Comparison of ENCODE assay signal across 14 mouse cellular contexts in genomic region chr10:116220336-116221118, GRCm38 (mm10). TPM values are rescaled to one million over a fixed set of nuclear protein-coding genes. Genes with fewer than 3 reads are reported as not detected.
DNase-seq lines count a peak whose midpoint lies in the region; ATAC-seq and TF ChIP-seq lines count a peak whose summit lies in the region.
"Had no signal": no experiment of that assay in that cellular context is flagged by ENCODE, and none has a peak within 500 bp of the region (broad histone marks: within the 10 kb centered on the region; RNA-seq: fewer than 3 reads in every experiment).

No protein-coding gene starts in this region.

- no peak overlapping the region for H3K9ac ChIP-seq in intestine, embryonic 16.5 days (ENCODE audit: low read depth, low read length)
- H3K9ac ChIP-seq in kidney, postnatal 0 days (ENCODE audit: low read depth, low read length) = no peak overlapping the region
- H3K9ac ChIP-seq: hindbrain, embryonic 15.5 days; neural tube, embryonic 12.5 days had no signal

- TF ChIP-seq CTCF in layer of hippocampus, adult 2 months (conservative IDR thresholded peaks at IDR 0.05) = no peak; the same call in 1 of the 2 replicates
- TF ChIP-seq CTCF in kidney, postnatal 0 days (IDR thresholded peaks at IDR 0.05; ENCODE audit: low read depth) = no peak

- peaks cover 3% of the 10 kb centered on the region; the same call in 1 of the 2 replicates for H3K4me1 ChIP-seq in intestine, embryonic 16.5 days (ENCODE audit: control insufficient read depth, insufficient read depth, low read length)
- no peaks in the 10 kb centered on the region for H3K4me1 ChIP-seq in kidney, postnatal 0 days (replicated peaks; ENCODE audit: insufficient read depth, low read length)
- H3K4me1 ChIP-seq: hindbrain, embryonic 15.5 days; neural tube, embryonic 12.5 days had no signal

- 60% methylated on average over 12 of the region's 12 CpGs for WGBS in intestine, embryonic 16.5 days
- WGBS in kidney, postnatal 0 days = 62% methylated on average over 12 of the region's 12 CpGs

- peak; percentile 33; the same call in 1 of the 2 replicates for ATAC-seq in intestine, embryonic 16.5 days
- no peak for ATAC-seq in kidney, postnatal 0 days (replicated peaks; ENCODE audit: low FRiP score, low read depth)
- ATAC-seq: midbrain, embryonic 16.5 days had no signal

- H3K27ac ChIP-seq in layer of hippocampus, adult 2 months = peak overlapping the region; percentile 37
- H3K27ac ChIP-seq in intestine, embryonic 16.5 days (ENCODE audit: low read length) = peak overlapping the region; percentile 24
- H3K27ac ChIP-seq in kidney, postnatal 0 days = no peak overlapping the region
- H3K27ac ChIP-seq: hindbrain, embryonic 15.5 days; macrophage; neural tube, embryonic 12.5 days had no signal

- no peak overlapping the region for H3K4me2 ChIP-seq in intestine, embryonic 16.5 days (ENCODE audit: low read depth, low read length)
- H3K4me2 ChIP-seq in kidney, postnatal 0 days (ENCODE audit: low read length) = no peak overlapping the region
- H3K4me2 ChIP-seq: hindbrain, embryonic 15.5 days; neural tube, embryonic 12.5 days had no signal

- no peaks in the 10 kb centered on the region for H3K9me3 ChIP-seq in intestine, embryonic 16.5 days (ENCODE audit: control insufficient read depth, low read length)
- H3K9me3 ChIP-seq in kidney, postnatal 0 days (replicated peaks; ENCODE audit: low read length) = no peaks in the 10 kb centered on the region
- H3K9me3 ChIP-seq: hindbrain, embryonic 15.5 days; neural tube, embryonic 12.5 days had no signal

- no peak overlapping the region for H3K4me3 ChIP-seq in layer of hippocampus, adult 2 months
- no peak overlapping the region for H3K4me3 ChIP-seq in intestine, embryonic 16.5 days (ENCODE audit: low read length)
- H3K4me3 ChIP-seq in kidney, postnatal 0 days (replicated peaks; ENCODE audit: low read depth, low read length) = no peak overlapping the region
- H3K4me3 ChIP-seq: hindbrain, embryonic 15.5 days; neural tube, embryonic 12.5 days had no signal

- DNase-seq in layer of hippocampus, adult 2 months (ENCODE audit: low spot score in 2 of 2) = no peak
- no peak for DNase-seq in layer of hippocampus, adult 8-10 months (ENCODE audit: low spot score in 2 of 2)
- peak; percentile 25 for DNase-seq in kidney, postnatal 0 days (ENCODE audit: low spot score)
- peak; percentile 79 for DNase-seq in lung, postnatal 25 days (ENCODE audit: low spot score)
- no peak for DNase-seq in frontal cortex, postnatal 25 days (ENCODE audit: low spot score in 2 of 2)
- no peak for DNase-seq in spleen, postnatal 4 days (ENCODE audit: low spot score in 2 of 2)
- no peak for DNase-seq in layer of hippocampus, adult 18-20 months (ENCODE audit: low spot score in 2 of 2)
- DNase-seq: cerebellum, adult 9-11 months; thymus, adult 18-20 months had no signal

- no peaks in the 10 kb centered on the region for H3K27me3 ChIP-seq in intestine, embryonic 16.5 days (replicated peaks; ENCODE audit: control insufficient read depth, insufficient read depth, low read length)
- no peaks in the 10 kb centered on the region for H3K27me3 ChIP-seq in kidney, postnatal 0 days (ENCODE audit: insufficient read depth, low read length)
- H3K27me3 ChIP-seq: hindbrain, embryonic 15.5 days; neural tube, embryonic 12.5 days had no signal

- H3K36me3 ChIP-seq in intestine, embryonic 16.5 days (ENCODE audit: control insufficient read depth, insufficient read depth, low read length) = no peaks in the 10 kb centered on the region
- H3K36me3 ChIP-seq in kidney, postnatal 0 days (ENCODE audit: insufficient read depth, low read length) = no peaks in the 10 kb centered on the region
- H3K36me3 ChIP-seq: hindbrain, embryonic 15.5 days; neural tube, embryonic 12.5 days had no signal

RNA-seq across cellular contexts. Expression of gene Ptprb, which starts 54.8 kb away (rescaled TPM):
- 10 to 100 TPM; 15.0 to 19.7 TPM for total RNA-seq in layer of hippocampus, adult 2 months (2021)
- 10 to 100 TPM; 17.3 to 18.3 (median 17.9) TPM for total RNA-seq in layer of hippocampus, adult 8-10 months (2022)
- 3.2 and 4.4 TPM in 2 replicates for polyA plus RNA-seq in intestine, embryonic 16.5 days (2015; fragmentation: Nextera tagmentation; extraction: Ambion mirVana)
- polyA plus RNA-seq in kidney, postnatal 0 days (2015; fragmentation: Nextera tagmentation; extraction: Ambion mirVana) = 5.5 and 6.4 TPM in 2 replicates
- total RNA-seq in layer of hippocampus, adult 18-20 months (2021) = 10 to 100 TPM; 11.5 to 11.7 TPM
- polyA plus RNA-seq: macrophage had no signal

Comparison
In these comparisons a context has a peak if more than half of its experiments do, and no peak if none do; other contexts are left out.
1. DNase-seq: peak in kidney, postnatal 0 days (single experiment) and lung, postnatal 25 days (single experiment); none in layer of hippocampus, adult 2 months (0 of 2), layer of hippocampus, adult 8-10 months (0 of 2), frontal cortex, postnatal 25 days (0 of 2), spleen, postnatal 4 days (0 of 2) and layer of hippocampus, adult 18-20 months (0 of 2).